ENCODE assay signal across 26 mouse cellular contexts in genomic region chr6:100873191-100873590, GRCm38 (mm10).
"Had no signal": no experiment of that assay in that cellular context is flagged by ENCODE, and none has a peak within 500 bp of the region (broad histone marks: within the 10 kb centered on the region; RNA-seq: fewer than 3 reads in every experiment).

No protein-coding gene starts in this region.

- ATAC-seq: forebrain, embryonic 13.5 days; forebrain, embryonic 14.5 days; forebrain, embryonic 16.5 days; forebrain, postnatal 0 days had no signal

- H3K27me3 ChIP-seq: embryonic facial prominence, embryonic 12.5 days; embryonic facial prominence, embryonic 13.5 days; embryonic facial prominence, embryonic 15.5 days; forebrain, embryonic 12.5 days; forebrain, embryonic 13.5 days had no signal

- H3K27ac ChIP-seq: embryonic facial prominence, embryonic 12.5 days; embryonic facial prominence, embryonic 13.5 days; embryonic facial prominence, embryonic 15.5 days; forebrain, embryonic 10.5 days; forebrain, embryonic 12.5 days; forebrain, embryonic 13.5 days; gastrocnemius, adult 2 months; heart, adult 2 months had no signal

- H3K9ac ChIP-seq: embryonic facial prominence, embryonic 12.5 days; embryonic facial prominence, embryonic 13.5 days; embryonic facial prominence, embryonic 15.5 days; forebrain, embryonic 12.5 days; forebrain, embryonic 13.5 days; forebrain, postnatal 0 days had no signal

- H3K4me2 ChIP-seq: embryonic facial prominence, embryonic 12.5 days; embryonic facial prominence, embryonic 13.5 days; embryonic facial prominence, embryonic 15.5 days; forebrain, embryonic 12.5 days; forebrain, embryonic 13.5 days had no signal

- H3K4me3 ChIP-seq: embryonic facial prominence, embryonic 12.5 days; embryonic facial prominence, embryonic 13.5 days; embryonic facial prominence, embryonic 15.5 days; erythroblast, embryonic 14.5 days; forebrain, embryonic 10.5 days; forebrain, embryonic 12.5 days; forebrain, embryonic 13.5 days; gastrocnemius, adult 2 months; heart, adult 2 months had no signal

- DNase-seq: cerebellum, adult 2 months; cerebellum, adult 8-10 months; cerebellum, adult 9-10 months; cerebellum, adult 9-11 months; cerebellum, postnatal 10 days; cerebellum, postnatal 14 days; cerebellum, postnatal 25 days; cerebellum, postnatal 36 days; embryo, embryonic 11 days; forebrain, postnatal 0 days; gastrocnemius, adult 2 months; gastrocnemius, postnatal 10 days; gastrocnemius, postnatal 14 days; gastrocnemius, postnatal 25 days; gastrocnemius, postnatal 36 days; heart, adult 18-20 months had no signal

- H3K9me3 ChIP-seq: embryonic facial prominence, embryonic 12.5 days; embryonic facial prominence, embryonic 13.5 days; embryonic facial prominence, embryonic 15.5 days; forebrain, embryonic 10.5 days; forebrain, embryonic 12.5 days; forebrain, embryonic 13.5 days had no signal

- H3K36me3 ChIP-seq: embryonic facial prominence, embryonic 12.5 days; embryonic facial prominence, embryonic 15.5 days had no signal

- H3K4me1 ChIP-seq: embryonic facial prominence, embryonic 12.5 days; embryonic facial prominence, embryonic 13.5 days; embryonic facial prominence, embryonic 15.5 days; forebrain, embryonic 10.5 days; forebrain, embryonic 12.5 days; forebrain, embryonic 13.5 days had no signal
